Mouse (Mus musculus) cerebellum, adult 2 months (tissue): ENCODE data around the gene Fastkd5.

ENCODE experiments used
- CTCF ChIP-seq: fragments of 200-500 bp; IDR thresholded peaks from 2 replicates; pipeline ENCODE4 v1.5.1; 2011; ENCODE audit warnings: low read depth, mild to moderate bottlenecking, control low read depth, low read length, moderate library complexity, borderline replicate concordance; ENCODE audit not compliant: insufficient read depth
- POLR2A ChIP-seq: fragments of 200-500 bp; IDR thresholded peaks from 2 replicates; pipeline ENCODE4 v1.6.1; 2011; ENCODE audit warnings: low read length, control low read depth, borderline replicate concordance; ENCODE audit not compliant: insufficient read depth

GRCm38 (mm10) chr2:130575873-130576272 lies 54.0 kb downstream of the Fastkd5 start, which contains the start of gene Oxt:
- no peak for TF ChIP-seq CTCF
- no peak for TF ChIP-seq POLR2A
